Mouse (Mus musculus): ENCODE measurements at regions not wholly inside any gene's neighbourhood (a gene's known extent, or its start where the extent isn't known, plus 50 kb on each side); places are given as distances from the start of the nearest gene placed in this dataset.

- H3K4me3 ChIP-seq (ENCODE audit: insufficient read depth, low read length), result peak overlapping the region; percentile 34
- H3K27ac ChIP-seq (ENCODE audit: insufficient read depth, low read depth, low read length), result peak overlapping the region; percentile 93
- H3K4me1 ChIP-seq (ENCODE audit: control insufficient read depth, insufficient read depth, low read length), result peaks cover 73% of the 10 kb centered on the region
- TF ChIP-seq POLR2A (IDR thresholded peaks at IDR 0.05; ENCODE audit: borderline replicate concordance, low read depth, low read length) (no peak), CTCF (IDR thresholded peaks at IDR 0.05; ENCODE audit: low read depth, low read length) (no peak)
These were observed 164.3 kb upstream of the Ado start for GRCm38 (mm10) chr10:67713098-67713497.

- Histone ChIP-seq H3K4me3 (ENCODE audit: insufficient read depth, low read length) (peak overlapping the region; percentile 34), H3K4me1 (ENCODE audit: control insufficient read depth, insufficient read depth, low read length) (peaks cover 75% of the 10 kb centered on the region), H3K27ac (ENCODE audit: insufficient read depth, low read depth, low read length) (peak overlapping the region; percentile 93)
- TF ChIP-seq CTCF (IDR thresholded peaks at IDR 0.05; ENCODE audit: low read depth, low read length) (no peak), POLR2A (IDR thresholded peaks at IDR 0.05; ENCODE audit: borderline replicate concordance, low read depth, low read length) (no peak)
These were observed 163.9 kb upstream of the Ado start for GRCm38 (mm10) chr10:67712665-67713064.

- Histone ChIP-seq H3K4me1 (ENCODE audit: control insufficient read depth, insufficient read depth, low read length) (peaks cover 69% of the 10 kb centered on the region), H3K27ac (ENCODE audit: insufficient read depth, low read depth, low read length) (no peak overlapping the region), H3K4me3 (ENCODE audit: insufficient read depth, low read length) (no peak overlapping the region)
- TF ChIP-seq CTCF (IDR thresholded peaks at IDR 0.05; ENCODE audit: low read depth, low read length) (no peak), POLR2A (IDR thresholded peaks at IDR 0.05; ENCODE audit: borderline replicate concordance, low read depth, low read length) (no peak)
These were observed 163.2 kb upstream of the Ado start for GRCm38 (mm10) chr10:67711961-67712360.

- TF ChIP-seq CTCF (IDR thresholded peaks at IDR 0.05; ENCODE audit: low read depth, low read length) (no peak), POLR2A (IDR thresholded peaks at IDR 0.05; ENCODE audit: borderline replicate concordance, low read depth, low read length) (no peak)
- Histone ChIP-seq H3K4me3 (ENCODE audit: insufficient read depth, low read length) (no peak overlapping the region), H3K27ac (ENCODE audit: insufficient read depth, low read depth, low read length) (no peak overlapping the region), H3K4me1 (ENCODE audit: control insufficient read depth, insufficient read depth, low read length) (peaks cover 49% of the 10 kb centered on the region)
These were observed 157.7 kb upstream of the Ado start for GRCm38 (mm10) chr10:67706436-67706835.

GRCm38 (mm10) chr10:67702783-67703455 lies 154.2 kb upstream of the Ado start:
- H3K27ac ChIP-seq (ENCODE audit: insufficient read depth, low read depth, low read length), result peak overlapping the region; percentile 10
- TF ChIP-seq POLR2A (IDR thresholded peaks at IDR 0.05; ENCODE audit: borderline replicate concordance, low read depth, low read length) (no peak), CTCF (IDR thresholded peaks at IDR 0.05; ENCODE audit: low read depth, low read length) (no peak)

GRCm38 (mm10) chr10:67697401-67698195 lies 148.8 kb upstream of the Ado start:
- TF ChIP-seq POLR2A (IDR thresholded peaks at IDR 0.05; ENCODE audit: borderline replicate concordance, low read depth, low read length) (no peak), CTCF (IDR thresholded peaks at IDR 0.05; ENCODE audit: low read depth, low read length) (no peak)
- H3K27ac ChIP-seq (ENCODE audit: insufficient read depth, low read depth, low read length), result no peak overlapping the region
- peaks cover 45% of the 10 kb centered on the region for H3K4me1 ChIP-seq (ENCODE audit: control insufficient read depth, insufficient read depth, low read length)
- no peak overlapping the region for H3K4me3 ChIP-seq (ENCODE audit: insufficient read depth, low read length)

More at GRCm38 (mm10) chr10:67702783-67703455, 154.2 kb upstream of the Ado start:
- peaks cover 30% of the 10 kb centered on the region for H3K4me1 ChIP-seq (ENCODE audit: control insufficient read depth, insufficient read depth, low read length)
- H3K4me3 ChIP-seq (ENCODE audit: insufficient read depth, low read length), result no peak overlapping the region

GRCm38 (mm10) chr10:67695891-67696853 lies 147.4 kb upstream of the Ado start:
- Histone ChIP-seq H3K27ac (ENCODE audit: insufficient read depth, low read depth, low read length) (peak overlapping the region; percentile 93), H3K4me1 (ENCODE audit: control insufficient read depth, insufficient read depth, low read length) (peaks cover 40% of the 10 kb centered on the region), H3K4me3 (ENCODE audit: insufficient read depth, low read length) (no peak overlapping the region)
- no peak for TF ChIP-seq CTCF (IDR thresholded peaks at IDR 0.05; ENCODE audit: low read depth, low read length)
- TF ChIP-seq POLR2A (IDR thresholded peaks at IDR 0.05; ENCODE audit: borderline replicate concordance, low read depth, low read length), result no peak

- H3K4me1 ChIP-seq (ENCODE audit: control insufficient read depth, insufficient read depth, low read length), result peaks cover 47% of the 10 kb centered on the region
- peak overlapping the region; percentile 93 for H3K27ac ChIP-seq (ENCODE audit: insufficient read depth, low read depth, low read length)
- H3K4me3 ChIP-seq (ENCODE audit: insufficient read depth, low read length), result no peak overlapping the region
- no peak for TF ChIP-seq CTCF (IDR thresholded peaks at IDR 0.05; ENCODE audit: low read depth, low read length)
- no peak for TF ChIP-seq POLR2A (IDR thresholded peaks at IDR 0.05; ENCODE audit: borderline replicate concordance, low read depth, low read length)
These were observed 146.0 kb upstream of the Ado start for GRCm38 (mm10) chr10:67694751-67695150.

- H3K4me1 ChIP-seq (ENCODE audit: control insufficient read depth, insufficient read depth, low read length), result peaks cover 51% of the 10 kb centered on the region
- H3K4me3 ChIP-seq (ENCODE audit: insufficient read depth, low read length), result no peak overlapping the region
- TF ChIP-seq CTCF (IDR thresholded peaks at IDR 0.05; ENCODE audit: low read depth, low read length) (no peak), POLR2A (IDR thresholded peaks at IDR 0.05; ENCODE audit: borderline replicate concordance, low read depth, low read length) (no peak)
- H3K27ac ChIP-seq (ENCODE audit: insufficient read depth, low read depth, low read length), result peak overlapping the region; percentile 82
These were observed 144.8 kb upstream of the Ado start for GRCm38 (mm10) chr10:67693586-67693985.

All from bone marrow macrophage, adult 2 months (primary cell).